Mouse (Mus musculus) heart, postnatal 25 days (tissue): ENCODE measurements around the gene Olfr9. TPM values are rescaled to one million over a fixed set of nuclear protein-coding genes. Genes with fewer than 3 reads are reported as not detected.
"Not testable (repeated sequence)": the region's sequence is repeated elsewhere in the genome, so short reads cannot be mapped to it uniquely, and the experiment has no call there.

Experiments
- DNase-seq: peaks from one replicate; pipeline ENCODE4 v3.0.0; 2022; ENCODE audit warnings: low spot score
- intact Hi-C: fragments of 180-260 bp; cut with DNase I; formaldehyde crosslinking; loops from one replicate; pipeline ENCODE4 v1.15.1; 2025
- total RNA-seq, 2 experiments: library from RNA; stranded (reverse); gene quantifications; 2 replicates each; pipeline ENCODE4 v1.2.3; 2021

Gene Olfr9
- total RNA-seq, 2 experiments from 2014 or later, result not detected

DNA sequence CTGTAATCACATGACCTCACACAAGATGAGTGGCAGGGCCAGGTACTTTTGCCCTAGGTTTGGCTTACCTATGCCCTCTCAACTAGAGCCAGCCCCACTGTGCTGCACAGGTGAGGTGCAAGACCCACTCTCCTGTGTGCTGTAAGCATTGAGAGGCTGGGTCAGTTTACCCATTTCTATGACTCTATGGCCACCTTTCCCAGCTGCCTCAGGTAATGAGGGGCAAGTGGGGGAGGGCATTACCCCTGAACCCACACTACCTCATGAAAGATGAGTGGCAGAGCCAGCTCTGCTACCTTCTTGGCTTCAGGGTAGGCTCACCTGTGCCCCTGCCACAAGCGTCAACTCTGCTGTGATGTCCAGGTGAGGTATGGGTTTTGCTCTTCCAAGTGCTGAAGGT is 6.6 kb downstream of the Olfr9 start:
- DNase-seq, result no peak
- intact Hi-C loops, result no loop called here

DNA sequence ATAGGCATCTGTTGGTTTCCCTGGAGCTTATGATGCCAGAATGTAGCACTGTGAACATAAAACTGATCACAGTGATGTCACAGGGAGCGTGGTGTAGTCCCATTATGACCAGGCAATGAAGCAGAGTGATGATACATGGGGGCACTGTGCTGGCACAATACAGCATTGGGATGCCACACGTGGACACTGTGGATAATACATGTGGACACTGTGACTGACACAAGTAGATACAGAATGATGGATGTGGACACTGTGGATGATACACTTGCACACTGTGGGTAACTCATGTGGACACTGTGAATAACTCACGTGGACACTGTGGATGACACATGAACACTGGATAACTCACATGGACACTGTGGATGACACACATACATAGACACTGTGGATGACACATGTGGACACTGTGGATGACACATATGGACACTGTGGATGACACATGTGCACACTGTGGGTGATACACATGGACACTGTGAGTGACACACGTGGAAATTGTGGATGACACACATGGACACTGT is 7.4 kb downstream of the Olfr9 start:
- DNase-seq, result no peak
- intact Hi-C loops, result no loop called here

DNA sequence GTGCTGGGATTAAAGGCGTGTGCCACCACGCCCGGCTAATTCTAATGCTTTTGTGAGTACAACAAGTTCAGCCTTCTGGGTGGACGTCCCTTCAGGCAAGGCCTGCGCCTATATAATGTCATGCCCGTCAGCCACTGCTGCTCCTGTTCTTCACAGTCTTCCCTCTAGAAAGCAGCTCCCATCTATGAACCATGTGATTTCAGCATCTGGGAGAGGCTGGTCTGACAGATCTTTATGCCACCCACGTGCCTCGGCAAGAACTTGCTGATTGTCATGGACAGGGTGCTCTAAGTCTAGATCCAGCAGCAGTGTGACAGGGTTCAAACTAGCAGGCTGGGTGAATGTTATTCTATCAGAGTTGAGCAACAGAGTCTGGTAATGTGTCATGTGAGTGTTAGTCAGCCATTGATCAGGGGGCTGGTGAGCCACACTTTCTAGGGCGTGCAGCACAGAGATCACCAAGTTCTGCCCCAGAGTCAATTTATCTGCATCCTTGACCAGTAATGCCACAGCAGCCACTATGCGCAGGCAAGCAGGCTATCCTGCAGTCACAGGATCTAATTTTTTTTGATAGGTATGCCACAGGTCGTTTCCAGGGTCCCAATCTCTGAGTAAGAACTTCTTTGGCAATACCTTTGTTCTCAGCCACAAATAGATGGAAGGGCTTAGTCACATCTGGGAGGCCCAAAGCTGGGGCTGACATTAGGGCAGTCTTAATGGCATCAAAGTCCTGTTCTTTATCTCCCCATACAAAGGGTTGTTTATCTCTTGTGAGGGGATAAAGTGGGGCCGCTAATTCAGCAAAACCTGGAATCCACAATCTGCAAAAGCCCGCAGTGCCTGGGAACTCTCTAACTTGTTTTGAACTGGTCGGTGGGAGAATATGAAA is 15.0 kb downstream of the Olfr9 start:
- intact Hi-C loops, result no loop called here

DNA sequence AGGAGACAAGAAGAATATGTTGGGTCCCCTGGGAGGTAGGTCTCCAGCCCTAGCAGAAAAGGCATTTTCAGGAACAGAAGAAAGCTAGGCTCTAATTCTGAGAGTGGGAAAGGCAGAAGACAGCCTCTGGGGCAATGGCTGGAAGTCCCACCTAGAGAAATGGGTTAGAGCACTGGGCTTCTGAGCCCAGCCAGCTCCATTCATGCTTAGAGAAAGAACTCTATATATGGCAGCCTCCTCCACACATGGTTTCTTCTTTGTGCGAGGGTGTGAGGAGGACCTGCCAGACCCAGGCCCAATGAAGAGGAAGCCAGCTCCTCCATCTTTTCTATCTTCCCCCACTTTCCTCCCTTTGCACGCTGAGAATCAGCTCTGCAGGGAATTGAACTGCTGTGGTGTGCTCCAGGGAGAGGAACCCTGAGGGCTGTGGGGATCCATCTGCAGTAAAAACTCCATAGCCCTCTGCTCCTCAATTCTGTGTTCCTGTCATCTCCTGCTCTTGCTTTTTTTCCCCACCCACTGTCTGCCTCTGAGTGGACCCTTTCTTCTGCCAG is 21.1 kb downstream of the Olfr9 start, which contains the start of gene Olfr763:
Olfr763 (plus strand) TSS at position 504 of the 554 bp plus-strand sequence.
- intact Hi-C loops, result no loop called here
- DNase-seq, result no peak

More for the DNA sequence above, 15.0 kb downstream of the Olfr9 start:
- no peak for DNase-seq

DNA sequence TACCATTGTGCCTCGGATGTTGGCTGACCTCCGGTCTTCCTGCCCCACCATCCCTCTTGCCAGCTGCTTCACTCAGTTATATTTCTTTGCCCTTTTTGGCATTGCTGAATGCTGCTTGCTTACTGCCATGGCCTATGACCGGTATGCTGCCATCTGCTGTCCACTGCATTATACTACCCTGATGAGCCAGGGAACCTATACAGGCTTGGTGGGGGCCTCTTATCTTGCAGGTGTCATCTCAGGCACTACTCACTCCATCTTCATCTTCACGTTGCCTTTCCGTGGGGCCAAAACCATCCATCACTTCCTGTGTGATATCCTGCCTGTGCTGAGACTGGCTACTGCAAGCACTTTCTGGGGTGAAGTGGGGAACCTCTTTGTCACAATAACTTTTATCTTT is 22.3 kb downstream of the Olfr9 start:
- intact Hi-C loops, result not testable (repeated sequence)

DNA sequence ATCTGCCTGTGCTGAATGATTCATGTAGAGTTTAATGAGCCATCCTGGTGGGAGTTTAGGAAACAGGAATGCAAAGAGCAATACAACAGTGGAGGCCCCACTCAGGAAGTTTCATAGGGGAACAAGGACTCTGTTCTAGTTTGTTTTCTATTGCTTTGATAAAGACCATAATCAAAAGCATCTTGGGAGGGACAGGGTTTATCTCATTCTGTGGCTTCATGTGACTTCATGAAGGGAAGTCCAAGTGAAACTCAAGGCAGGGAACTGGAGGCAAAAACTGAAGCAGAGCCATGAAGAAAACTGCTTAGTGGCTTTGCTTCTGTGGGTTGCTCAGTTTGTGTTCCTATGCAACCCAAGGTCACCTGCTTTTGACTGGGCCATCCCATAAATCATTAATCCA is 25.2 kb downstream of the Olfr9 start:
- intact Hi-C loops, result no loop called here
- DNase-seq, result no peak

More for the DNA sequence above, 22.3 kb downstream of the Olfr9 start:
- DNase-seq, result not testable (repeated sequence)

DNA sequence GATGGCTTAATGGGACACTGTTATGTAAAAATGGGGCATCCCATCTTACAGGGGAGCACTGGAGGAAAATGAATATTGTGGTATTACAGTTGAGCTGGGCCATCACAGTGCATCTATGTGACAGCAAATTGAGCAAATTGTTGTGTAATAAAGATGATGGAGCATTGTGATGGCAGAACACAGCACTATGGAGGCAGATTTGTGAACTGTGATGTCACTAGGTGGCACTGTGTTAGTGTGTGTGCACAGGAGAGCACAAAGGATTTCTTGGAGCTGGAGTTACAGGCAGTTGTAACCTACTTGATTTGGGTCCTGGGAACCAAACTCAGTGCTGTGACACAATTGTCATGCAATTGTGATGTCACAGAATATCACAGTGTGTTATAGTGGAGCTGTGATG is 34.1 kb downstream of the Olfr9 start:
- intact Hi-C loops, result no loop called here
- DNase-seq, result no peak

DNA sequence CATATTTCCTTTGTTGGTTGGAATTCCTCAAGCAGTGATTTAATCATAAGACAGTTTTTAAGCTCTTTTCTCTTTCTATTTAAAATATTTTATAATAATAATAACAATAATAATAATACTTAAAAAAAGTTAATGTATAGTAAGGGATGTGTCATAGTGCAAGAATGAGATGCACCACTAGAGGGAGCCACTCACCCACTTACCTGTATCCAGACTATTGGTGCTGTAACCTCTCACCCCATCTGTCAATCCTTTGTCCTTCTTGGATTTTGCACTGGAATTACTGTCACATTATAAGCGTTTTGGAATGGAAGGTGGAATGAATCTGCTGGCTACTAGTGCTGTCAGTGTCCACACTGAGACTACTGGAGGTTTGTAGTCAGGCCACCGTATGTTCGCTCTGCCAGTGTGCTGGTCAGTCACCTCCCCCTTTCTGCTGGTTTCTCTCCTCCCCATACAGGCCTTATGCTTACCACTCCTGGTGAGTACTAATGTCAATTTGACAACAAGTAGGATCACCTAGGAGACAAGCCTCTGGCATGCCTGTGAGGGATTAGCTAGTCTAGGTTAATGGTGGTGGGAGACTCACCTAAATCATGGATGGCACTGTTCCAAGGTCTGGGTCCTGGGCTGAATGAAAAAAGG is 36.9 kb downstream of the Olfr9 start:
- intact Hi-C loops, result no loop called here
- no peak for DNase-seq

DNA sequence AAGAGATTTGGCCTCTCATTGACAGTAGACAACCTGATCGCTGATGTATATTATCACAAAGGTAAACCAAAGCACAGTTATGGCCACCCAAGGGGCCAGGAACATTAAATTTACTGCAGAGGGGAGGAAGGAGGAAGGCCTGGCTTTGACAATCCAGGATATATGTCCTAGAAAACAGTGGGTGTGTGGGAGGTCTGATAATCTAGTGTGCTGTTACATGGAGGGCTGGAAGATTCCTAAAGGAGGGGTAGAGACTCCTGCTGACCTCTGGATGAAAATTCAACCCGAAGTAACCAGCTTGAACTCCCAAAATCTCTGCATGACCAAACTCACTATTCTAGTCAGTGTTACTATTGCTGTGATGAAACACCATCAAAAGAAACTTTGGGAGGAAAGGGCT is 39.1 kb downstream of the Olfr9 start:
- intact Hi-C loops, result no loop called here
- no peak for DNase-seq

DNA sequence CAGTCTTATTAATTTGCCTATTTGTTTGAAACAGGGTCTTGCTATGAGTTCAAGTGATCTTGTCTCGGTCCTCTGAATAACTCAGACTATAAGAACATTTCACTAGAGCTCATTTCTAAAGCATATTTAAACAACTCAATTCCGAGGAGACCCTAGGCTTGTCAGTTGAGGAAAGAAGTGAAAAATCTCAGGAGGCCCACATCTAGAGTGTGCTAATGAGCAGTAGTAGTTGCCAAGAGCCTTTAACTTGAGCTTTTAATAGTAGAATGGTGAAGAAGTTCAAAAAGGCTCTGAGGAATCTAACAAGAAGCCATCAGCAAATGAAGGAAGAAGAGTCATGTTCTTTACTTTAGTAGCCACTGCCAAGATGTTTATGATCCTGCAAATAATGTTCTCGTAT is 50.6 kb downstream of the Olfr9 start, which contains the start of gene Olfr764-ps1:
Olfr764-ps1 (minus strand) TSS at position 101 of the 400 bp plus-strand sequence.
- intact Hi-C loops, result no loop called here
- no peak for DNase-seq

Other genes with a start within 250 kb of the Olfr9 start
- 10 to 100 TPM; 11.7 to 11.9 TPM for gene Dgka, start 244.6 kb upstream of the Olfr9 start, total RNA-seq
- 1 to 10 TPM; 6.8 to 8.6 TPM for gene Pym1, start 241.5 kb upstream of the Olfr9 start, total RNA-seq
- gene Mmp19, start 198.5 kb upstream of the Olfr9 start, total RNA-seq, result 1 to 10 TPM; 3.1 to 3.2 TPM
- 10 to 100 TPM; 31.8 to 38.2 TPM for gene Dnajc14, start 185.4 kb upstream of the Olfr9 start, total RNA-seq
- 1 to 10 TPM; 5.8 to 6.4 TPM for gene Tmem198b, start 185.1 kb upstream of the Olfr9 start, total RNA-seq
- 10 to 100 TPM; 38.7 to 44.0 TPM for gene Sarnp, start 172.1 kb upstream of the Olfr9 start, total RNA-seq
- 1 to 10 TPM; 7.6 to 9.2 TPM for gene Ormdl2, start 167.8 kb upstream of the Olfr9 start, total RNA-seq
- gene Gdf11, start 97.7 kb upstream of the Olfr9 start, total RNA-seq, result 1 to 10 TPM; 2.3 to 2.6 TPM
- gene Cd63, start 88.4 kb upstream of the Olfr9 start, total RNA-seq, result 100 to 1,000 TPM; 110 to 123 TPM
- gene Rdh5, start 66.5 kb upstream of the Olfr9 start, total RNA-seq, result 1 to 10 TPM; 5.0 to 7.9 TPM
- 100 to 1,000 TPM; 183 to 185 TPM for gene Bloc1s1, start 65.4 kb upstream of the Olfr9 start, total RNA-seq
- 100 to 1,000 TPM; 165 to 176 TPM for gene Itga7, start 55.6 kb upstream of the Olfr9 start, total RNA-seq
- gene Mettl7b, start 28.4 kb upstream of the Olfr9 start, total RNA-seq, result not detected
- gene Olfr763, start 21.4 kb downstream of the Olfr9 start, total RNA-seq, result not detected
- not detected for gene Olfr764-ps1, start 50.5 kb downstream of the Olfr9 start, total RNA-seq
- gene Olfr765, start 60.6 kb downstream of the Olfr9 start, total RNA-seq, result not detected
- not detected for gene Olfr766-ps1, start 79.5 kb downstream of the Olfr9 start, total RNA-seq
- not detected for gene Olfr767, start 93.5 kb downstream of the Olfr9 start, total RNA-seq
- not detected for gene Olfr768, start 109.9 kb downstream of the Olfr9 start, total RNA-seq
- not detected for gene Olfr769, start 128.4 kb downstream of the Olfr9 start, total RNA-seq
- gene Olfr770, start 149.6 kb downstream of the Olfr9 start, total RNA-seq, result not detected
- gene Olfr771, start 175.3 kb downstream of the Olfr9 start, total RNA-seq, result not detected
- not detected for gene Olfr772, start 188.5 kb downstream of the Olfr9 start, total RNA-seq
- gene Olfr773, start 198.0 kb downstream of the Olfr9 start, total RNA-seq, result not detected
- not detected for gene Olfr774, start 246.8 kb downstream of the Olfr9 start, total RNA-seq